Mouse (Mus musculus): ENCODE data around the gene Ube2v1. TPM values are rescaled to one million over a fixed set of nuclear protein-coding genes. Genes with fewer than 3 reads are reported as not detected.
A peak's percentile ranks its signal among the peaks of the same experiment; 100 is the strongest.

The Ube2v1 gene
- polyA plus RNA-seq, 1 experiment from 2014 or later, result 175 TPM

GRCm38 (mm10) chr2:167602978-167603377 lies 28.9 kb downstream of the Ube2v1 start:
- no peak for ATAC-seq (ENCODE audit: insufficient number of reproducible peaks, insufficient read depth, low FRiP score, low read depth)
- H3K4me1 ChIP-seq (ENCODE audit: control insufficient read depth in 2 of 2, insufficient read depth in 2 of 2, low read length in 2 of 2), result peaks cover 9 to 18% of the 10 kb centered on the region in 2 experiments; a peak in 3 of 4 replicates
- H3K4me3 ChIP-seq (ENCODE audit: control insufficient read depth in 1 of 2, insufficient read depth in 1 of 2, low read depth in 1 of 2, low read length in 2 of 2), result no peak overlapping the region
- H3K36me3 ChIP-seq (ENCODE audit: control insufficient read depth, insufficient read depth, low read length), result peaks cover 15% of the 10 kb centered on the region
- H3K27me3 ChIP-seq (ENCODE audit: control insufficient read depth, insufficient read depth, low read length), result no peaks in the 10 kb centered on the region
- H3K9me3 ChIP-seq (ENCODE audit: control insufficient read depth, low read length), result no peaks in the 10 kb centered on the region
- H3K9ac ChIP-seq (ENCODE audit: low read length), result no peak overlapping the region
- H3K4me2 ChIP-seq (ENCODE audit: low read length), result no peak overlapping the region
- no peak overlapping the region for H3K27ac ChIP-seq (replicated peaks in 1 of 2; ENCODE audit: control insufficient read depth in 1 of 2, insufficient read depth in 1 of 2, low read depth in 2 of 2, low read length in 2 of 2)
- 49% methylated on average over 5 of the region's 5 CpGs for WGBS

- H3K27ac ChIP-seq (replicated peaks in 1 of 2; ENCODE audit: control insufficient read depth in 1 of 2, insufficient read depth in 1 of 2, low read depth in 2 of 2, low read length in 2 of 2), result no peak overlapping the region
- no peak overlapping the region for H3K9ac ChIP-seq (ENCODE audit: low read length)
- H3K4me2 ChIP-seq (ENCODE audit: low read length), result no peak overlapping the region
- WGBS, result 73% methylated on average over 2 of the region's 2 CpGs
- peaks cover 12% of the 10 kb centered on the region for H3K36me3 ChIP-seq (ENCODE audit: control insufficient read depth, insufficient read depth, low read length)
- ATAC-seq (ENCODE audit: insufficient number of reproducible peaks, insufficient read depth, low FRiP score, low read depth), result no peak
- H3K4me3 ChIP-seq (ENCODE audit: control insufficient read depth in 1 of 2, insufficient read depth in 1 of 2, low read depth in 1 of 2, low read length in 2 of 2), result no peak overlapping the region
- peaks cover 8 to 21% of the 10 kb centered on the region in 2 experiments; a peak in 3 of 4 replicates for H3K4me1 ChIP-seq (ENCODE audit: control insufficient read depth in 2 of 2, insufficient read depth in 2 of 2, low read length in 2 of 2)
- H3K27me3 ChIP-seq (ENCODE audit: control insufficient read depth, insufficient read depth, low read length), result no peaks in the 10 kb centered on the region
- no peaks in the 10 kb centered on the region for H3K9me3 ChIP-seq (ENCODE audit: control insufficient read depth, low read length)
Observed at GRCm38 (mm10) chr2:167602364-167602763, 29.5 kb downstream of the Ube2v1 start.

GRCm38 (mm10) chr2:167600481-167600995 lies 31.4 kb downstream of the Ube2v1 start:
- 62% methylated on average over 8 of the region's 8 CpGs for WGBS
- H3K9ac ChIP-seq (ENCODE audit: low read length), result no peak overlapping the region
- no peaks in the 10 kb centered on the region for H3K9me3 ChIP-seq (ENCODE audit: control insufficient read depth, low read length)
- H3K4me1 ChIP-seq (ENCODE audit: control insufficient read depth in 2 of 2, insufficient read depth in 2 of 2, low read length in 2 of 2), result peaks cover 23 to 27% of the 10 kb centered on the region in 2 experiments
- no peak overlapping the region for H3K4me2 ChIP-seq (ENCODE audit: low read length)
- no peak overlapping the region for H3K4me3 ChIP-seq (ENCODE audit: control insufficient read depth in 1 of 2, insufficient read depth in 1 of 2, low read depth in 1 of 2, low read length in 2 of 2)
- H3K27me3 ChIP-seq (ENCODE audit: control insufficient read depth, insufficient read depth, low read length), result no peaks in the 10 kb centered on the region
- no peak for ATAC-seq (ENCODE audit: insufficient number of reproducible peaks, insufficient read depth, low FRiP score, low read depth)
- no peak overlapping the region for H3K27ac ChIP-seq (replicated peaks in 1 of 2; ENCODE audit: control insufficient read depth in 1 of 2, insufficient read depth in 1 of 2, low read depth in 2 of 2, low read length in 2 of 2)
- no peaks in the 10 kb centered on the region for H3K36me3 ChIP-seq (ENCODE audit: control insufficient read depth, insufficient read depth, low read length)

GRCm38 (mm10) chr2:167599917-167600316 lies 32.0 kb downstream of the Ube2v1 start:
- H3K4me2 ChIP-seq (ENCODE audit: low read length), result no peak overlapping the region
- no peaks in the 10 kb centered on the region for H3K27me3 ChIP-seq (ENCODE audit: control insufficient read depth, insufficient read depth, low read length)
- no peaks in the 10 kb centered on the region for H3K36me3 ChIP-seq (ENCODE audit: control insufficient read depth, insufficient read depth, low read length)
- H3K27ac ChIP-seq (replicated peaks in 1 of 2; ENCODE audit: control insufficient read depth in 1 of 2, insufficient read depth in 1 of 2, low read depth in 2 of 2, low read length in 2 of 2), result no peak overlapping the region
- H3K9me3 ChIP-seq (ENCODE audit: control insufficient read depth, low read length), result no peaks in the 10 kb centered on the region
- H3K4me1 ChIP-seq (ENCODE audit: control insufficient read depth in 2 of 2, insufficient read depth in 2 of 2, low read length in 2 of 2), result peaks cover 28 to 31% of the 10 kb centered on the region in 2 experiments
- 72% methylated on average over 6 of the region's 6 CpGs for WGBS
- ATAC-seq (ENCODE audit: insufficient number of reproducible peaks, insufficient read depth, low FRiP score, low read depth), result no peak
- no peak overlapping the region for H3K4me3 ChIP-seq (ENCODE audit: control insufficient read depth in 1 of 2, insufficient read depth in 1 of 2, low read depth in 1 of 2, low read length in 2 of 2)
- H3K9ac ChIP-seq (ENCODE audit: low read length), result no peak overlapping the region

GRCm38 (mm10) chr2:167599195-167599594 lies 32.7 kb downstream of the Ube2v1 start:
- no peak overlapping the region for H3K4me3 ChIP-seq (ENCODE audit: control insufficient read depth in 1 of 2, insufficient read depth in 1 of 2, low read depth in 1 of 2, low read length in 2 of 2)
- WGBS, result 82% methylated on average over 5 of the region's 5 CpGs
- H3K4me2 ChIP-seq (ENCODE audit: low read length), result no peak overlapping the region
- no peak overlapping the region for H3K27ac ChIP-seq (replicated peaks in 1 of 2; ENCODE audit: control insufficient read depth in 1 of 2, insufficient read depth in 1 of 2, low read depth in 2 of 2, low read length in 2 of 2)
- no peaks in the 10 kb centered on the region for H3K27me3 ChIP-seq (ENCODE audit: control insufficient read depth, insufficient read depth, low read length)
- no peaks in the 10 kb centered on the region for H3K36me3 ChIP-seq (ENCODE audit: control insufficient read depth, insufficient read depth, low read length)
- H3K9me3 ChIP-seq (ENCODE audit: control insufficient read depth, low read length), result no peaks in the 10 kb centered on the region
- H3K9ac ChIP-seq (ENCODE audit: low read length), result no peak overlapping the region
- peaks cover 33 to 36% of the 10 kb centered on the region in 2 experiments for H3K4me1 ChIP-seq (ENCODE audit: control insufficient read depth in 2 of 2, insufficient read depth in 2 of 2, low read length in 2 of 2)
- no peak for ATAC-seq (ENCODE audit: insufficient number of reproducible peaks, insufficient read depth, low FRiP score, low read depth)

GRCm38 (mm10) chr2:167597492-167598186 lies 34.3 kb downstream of the Ube2v1 start:
- Histone ChIP-seq H3K27ac (replicated peaks in 1 of 2; ENCODE audit: control insufficient read depth in 1 of 2, insufficient read depth in 1 of 2, low read depth in 2 of 2, low read length in 2 of 2) (peak overlapping the region in 1 of 2 experiments; percentile 71; a peak in 2 of 4 replicates), H3K36me3 (ENCODE audit: control insufficient read depth, insufficient read depth, low read length) (no peaks in the 10 kb centered on the region), H3K4me3 (ENCODE audit: control insufficient read depth in 1 of 2, insufficient read depth in 1 of 2, low read depth in 1 of 2, low read length in 2 of 2) (peak overlapping the region; percentile 18 to 25; a peak in 3 of 4 replicates), H3K4me2 (ENCODE audit: low read length) (peak overlapping the region; percentile 68), H3K27me3 (ENCODE audit: control insufficient read depth, insufficient read depth, low read length) (no peaks in the 10 kb centered on the region), H3K4me1 (ENCODE audit: control insufficient read depth in 2 of 2, insufficient read depth in 2 of 2, low read length in 2 of 2) (peaks cover 40 to 47% of the 10 kb centered on the region in 2 experiments), H3K9me3 (ENCODE audit: control insufficient read depth, low read length) (no peaks in the 10 kb centered on the region), H3K9ac (ENCODE audit: low read length) (peak overlapping the region; percentile 68)
- peak; percentile 47 for ATAC-seq (ENCODE audit: insufficient number of reproducible peaks, insufficient read depth, low FRiP score, low read depth)
- 24% methylated on average over 37 of the region's 40 CpGs for whole genome bisulfite sequencing

GRCm38 (mm10) chr2:167596726-167597491 lies 35.0 kb downstream of the Ube2v1 start:
- Histone ChIP-seq H3K27me3 (ENCODE audit: control insufficient read depth, insufficient read depth, low read length) (no peaks in the 10 kb centered on the region), H3K4me3 (ENCODE audit: control insufficient read depth in 1 of 2, insufficient read depth in 1 of 2, low read depth in 1 of 2, low read length in 2 of 2) (peak overlapping the region; percentile 18 to 25; a peak in 3 of 4 replicates), H3K36me3 (ENCODE audit: control insufficient read depth, insufficient read depth, low read length) (no peaks in the 10 kb centered on the region), H3K9me3 (ENCODE audit: control insufficient read depth, low read length) (no peaks in the 10 kb centered on the region), H3K9ac (ENCODE audit: low read length) (peak overlapping the region; percentile 68), H3K4me2 (ENCODE audit: low read length) (peak overlapping the region; percentile 68), H3K4me1 (ENCODE audit: control insufficient read depth in 2 of 2, insufficient read depth in 2 of 2, low read length in 2 of 2) (peaks cover 40 to 47% of the 10 kb centered on the region in 2 experiments), H3K27ac (replicated peaks in 1 of 2; ENCODE audit: control insufficient read depth in 1 of 2, insufficient read depth in 1 of 2, low read depth in 2 of 2, low read length in 2 of 2) (peak overlapping the region; percentile 44 to 71)
- WGBS, result 41% methylated on average over 27 of the region's 27 CpGs
- no peak for ATAC-seq (ENCODE audit: insufficient number of reproducible peaks, insufficient read depth, low FRiP score, low read depth)
